Mouse (Mus musculus) CH12.LX (cell line): Measurements from ENCODE around the gene Arf6.
A peak's percentile ranks its signal among the peaks of the same experiment; 100 is the strongest.

ENCODE experiments used
- CTCF ChIP-seq, 2 experiments: IDR thresholded peaks in 1 of 2; conservative IDR thresholded peaks in 1 of 2; 2 replicates each; pipeline ENCODE4 v1.5.1; 2011 to 2012; ENCODE audit warnings: low read depth in 2 of 2, low read length in 2 of 2, improper control_type of control experiment in 1 of 2, inconsistent platforms in 1 of 2, mild to moderate bottlenecking in 1 of 2, moderate library complexity in 1 of 2
- EP300 ChIP-seq: IDR thresholded peaks from 2 replicates; pipeline ENCODE4 v1.6.1; 2011; ENCODE audit warnings: low read length, improper control_type of control experiment
- GABPA ChIP-seq: IDR thresholded peaks from 2 replicates; pipeline ENCODE4 v1.6.1; 2012; ENCODE audit warnings: low read depth, low read length, improper control_type of control experiment, inconsistent platforms; ENCODE audit not compliant: insufficient replicate concordance
- HCFC1 ChIP-seq: IDR thresholded peaks from 2 replicates; pipeline ENCODE4 v1.6.1; 2012; ENCODE audit warnings: low read depth, mild to moderate bottlenecking, inconsistent platforms, low read length, improper control_type of control experiment
- IRF4 ChIP-seq: IDR thresholded peaks from 2 replicates; pipeline ENCODE4 v1.6.1; 2014; ENCODE audit warnings: low read depth, mild to moderate bottlenecking, inconsistent platforms, low read length, improper control_type of control experiment
- MAZ ChIP-seq: IDR thresholded peaks from 2 replicates; pipeline ENCODE4 v1.6.1; 2012; ENCODE audit warnings: low read depth, mild to moderate bottlenecking, inconsistent platforms, low read length, improper control_type of control experiment, moderate library complexity
- NRF1 ChIP-seq: IDR thresholded peaks from 2 replicates; pipeline ENCODE4 v1.6.1; 2014; ENCODE audit warnings: low read depth, mild to moderate bottlenecking, inconsistent platforms, low read length, improper control_type of control experiment, moderate library complexity
- POLR2A ChIP-seq: IDR thresholded peaks from 2 replicates; pipeline ENCODE4 v1.6.1; 2011; ENCODE audit warnings: low read depth, mild to moderate bottlenecking, improper control_type of control experiment, low read length
- POLR2AphosphoS2 ChIP-seq: IDR thresholded peaks from 2 replicates; pipeline ENCODE4 v1.6.1; 2011; ENCODE audit warnings: low read depth, low read length, improper control_type of control experiment
- RCOR1 ChIP-seq: conservative IDR thresholded peaks from 2 replicates; pipeline ENCODE4 v1.6.1; 2012; ENCODE audit warnings: low read depth, mild to moderate bottlenecking, inconsistent platforms, low read length, improper control_type of control experiment
- UBTF ChIP-seq: IDR thresholded peaks from 2 replicates; pipeline ENCODE4 v1.6.1; 2012; ENCODE audit warnings: low read depth, mild to moderate bottlenecking, inconsistent platforms, low read length, improper control_type of control experiment, moderate library complexity
- ZKSCAN1 ChIP-seq: IDR thresholded peaks from 2 replicates; pipeline ENCODE4 v1.6.1; 2012; ENCODE audit warnings: low read depth, inconsistent platforms, low read length, improper control_type of control experiment, borderline replicate concordance
- ZNF384 ChIP-seq: IDR thresholded peaks from 2 replicates; pipeline ENCODE4 v1.6.1; 2012; ENCODE audit warnings: low read depth, low read length, improper control_type of control experiment, inconsistent platforms

DNA sequence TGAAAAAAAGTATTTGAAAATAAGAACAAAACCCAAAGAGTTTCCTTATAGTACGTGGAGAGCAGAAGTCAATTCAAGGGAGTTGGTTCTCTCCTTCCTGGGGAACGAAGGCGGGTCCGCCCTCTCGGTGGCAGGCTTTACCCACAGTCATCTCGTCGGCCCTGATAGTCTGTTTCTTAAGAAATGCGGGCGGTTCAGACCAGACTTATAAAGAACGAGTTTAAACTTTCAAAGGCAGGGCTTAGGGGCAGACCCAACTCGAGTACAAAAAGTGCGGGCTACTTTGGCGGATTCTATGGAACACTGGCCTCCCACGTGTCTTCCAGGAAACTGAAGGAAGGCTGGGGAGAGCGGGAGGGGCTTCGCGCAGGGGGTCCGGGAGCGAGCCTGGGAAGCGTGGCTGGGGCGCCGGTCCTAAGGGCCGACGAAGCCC, 513 bp upstream of the Arf6 start:
- no peak for TF ChIP-seq UBTF
- peak; percentile 33; the same call in 1 of the 2 replicates for TF ChIP-seq IRF4
- TF ChIP-seq CTCF (conservative IDR thresholded peaks at IDR 0.05 in 1 of 2, IDR thresholded peaks at IDR 0.05 in 1 of 2; ENCODE audit: low read depth in 2 of 2, low read length in 2 of 2): peak in 1 of 2 experiments; percentile 56; a peak in 2 of 4 replicates
- TF ChIP-seq RCOR1: no peak
- no peak for TF ChIP-seq MAZ
- no peak for TF ChIP-seq ZNF384
- no peak for TF ChIP-seq ZKSCAN1
- TF ChIP-seq POLR2A: no peak; the same call in 1 of the 2 replicates
- peak; percentile 21; the same call in 1 of the 2 replicates for TF ChIP-seq EP300
- TF ChIP-seq NRF1: no peak
- peak; percentile 86; the same call in 1 of the 2 replicates for TF ChIP-seq POLR2AphosphoS2
- TF ChIP-seq GABPA: no peak
- TF ChIP-seq HCFC1: no peak
